Comparison of ENCODE assay signal across 10 mouse cellular contexts in genomic region chr5:86352966-86353365, GRCm38 (mm10). TPM values are rescaled to one million over a fixed set of nuclear protein-coding genes. Genes with fewer than 3 reads are reported as not detected.
DNase-seq lines count a peak whose midpoint lies in the region; ATAC-seq and TF ChIP-seq lines count a peak whose summit lies in the region.
"Had no signal": no experiment of that assay in that cellular context is flagged by ENCODE, and none has a peak within 500 bp of the region (broad histone marks: within the 10 kb centered on the region; RNA-seq: fewer than 3 reads in every experiment).

No protein-coding gene starts in this region.

- TF ChIP-seq CTCF in intestine, postnatal 0 days (IDR thresholded peaks at IDR 0.05; ENCODE audit: low read depth) = peak; percentile 54
- peak; percentile 21; the same call in 1 of the 2 replicates for TF ChIP-seq CTCF in G1E (IDR thresholded peaks at IDR 0.05; ENCODE audit: low read depth, low read length)
- TF ChIP-seq CTCF in brain, embryonic 14.5 days (IDR thresholded peaks at IDR 0.05; ENCODE audit: borderline replicate concordance, extremely low read depth, insufficient read depth, insufficient read length) = peak; percentile 40; the same call in 1 of the 2 replicates

- ATAC-seq in intestine, postnatal 0 days = 0 out of 2 replicates have a peak, but pooled peaks have one; percentile 25
- ATAC-seq in intestine, embryonic 15.5 days = no peak
- ATAC-seq in G1E (ENCODE audit: extremely low read depth, insufficient number of reproducible peaks, low FRiP score, poor library complexity, severe bottlenecking) = peak; percentile 54
- peak; percentile 61 for ATAC-seq in forebrain, embryonic 14.5 days

- no peak overlapping the region for H3K4me3 ChIP-seq in intestine, postnatal 0 days (ENCODE audit: low read depth, low read length)
- H3K4me3 ChIP-seq in intestine, embryonic 15.5 days (replicated peaks) = no peak overlapping the region
- H3K4me3 ChIP-seq in G1E (ENCODE audit: low read depth, low read length) = no peak overlapping the region
- H3K4me3 ChIP-seq in forebrain, embryonic 14.5 days (ENCODE audit: low read depth, low read length) = no peak overlapping the region
- H3K4me3 ChIP-seq: embryonic facial prominence, embryonic 15.5 days; liver, embryonic 15.5 days had no signal

- H3K4me2 ChIP-seq in intestine, postnatal 0 days (replicated peaks; ENCODE audit: low read depth) = no peak overlapping the region
- no peak overlapping the region for H3K4me2 ChIP-seq in intestine, embryonic 15.5 days (replicated peaks)
- no peak overlapping the region for H3K4me2 ChIP-seq in forebrain, embryonic 14.5 days (ENCODE audit: low read length)
- H3K4me2 ChIP-seq: embryonic facial prominence, embryonic 15.5 days; liver, embryonic 15.5 days had no signal

- 22% methylated on average over 7 of the region's 7 CpGs for WGBS in intestine, postnatal 0 days
- 23% methylated on average over 7 of the region's 7 CpGs for WGBS in intestine, embryonic 15.5 days
- WGBS in forebrain, embryonic 14.5 days = 23% methylated on average over 7 of the region's 7 CpGs

- peak; percentile 1 for DNase-seq in G1E (ENCODE audit: low spot score)
- peak; percentile 72 for DNase-seq in brain, embryonic 14.5 days (ENCODE audit: low read depth)
- DNase-seq in forebrain, embryonic 14.5 days (ENCODE audit: low spot score) = peak; percentile 80
- DNase-seq in layer of hippocampus, postnatal 10 days (ENCODE audit: low spot score in 2 of 2) = peak; percentile 28 to 47
- peak; percentile 1 for DNase-seq in yolk sac, embryonic 10.5 days (ENCODE audit: low spot score)
- no peak for DNase-seq in thymus, postnatal 14 days

- H3K27ac ChIP-seq in intestine, postnatal 0 days (ENCODE audit: low read depth, low read length) = no peak overlapping the region
- no peak overlapping the region for H3K27ac ChIP-seq in intestine, embryonic 15.5 days
- H3K27ac ChIP-seq in forebrain, embryonic 14.5 days (ENCODE audit: low read depth, low read length) = no peak overlapping the region
- H3K27ac ChIP-seq: embryonic facial prominence, embryonic 15.5 days; liver, embryonic 15.5 days had no signal

- no peaks in the 10 kb centered on the region for H3K36me3 ChIP-seq in intestine, postnatal 0 days (ENCODE audit: control insufficient read depth, insufficient read depth)
- H3K36me3 ChIP-seq in intestine, embryonic 15.5 days = no peaks in the 10 kb centered on the region
- no peaks in the 10 kb centered on the region for H3K36me3 ChIP-seq in G1E (replicated peaks)
- H3K36me3 ChIP-seq in forebrain, embryonic 14.5 days (ENCODE audit: control insufficient read depth, insufficient read depth, low read length) = no peaks in the 10 kb centered on the region
- H3K36me3 ChIP-seq: embryonic facial prominence, embryonic 15.5 days; liver, embryonic 15.5 days had no signal

- no peaks in the 10 kb centered on the region for H3K4me1 ChIP-seq in intestine, postnatal 0 days (replicated peaks; ENCODE audit: control insufficient read depth, insufficient read depth, low read length)
- no peaks in the 10 kb centered on the region for H3K4me1 ChIP-seq in intestine, embryonic 15.5 days (replicated peaks)
- H3K4me1 ChIP-seq in G1E (ENCODE audit: insufficient read depth, low read depth, low read length) = no peaks in the 10 kb centered on the region
- no peaks in the 10 kb centered on the region for H3K4me1 ChIP-seq in forebrain, embryonic 14.5 days (ENCODE audit: control insufficient read depth, insufficient read depth, low read length)
- H3K4me1 ChIP-seq: embryonic facial prominence, embryonic 15.5 days; liver, embryonic 15.5 days had no signal

- H3K9ac ChIP-seq in intestine, postnatal 0 days (ENCODE audit: low read depth, low read length) = no peak overlapping the region
- H3K9ac ChIP-seq in intestine, embryonic 15.5 days = no peak overlapping the region
- no peak overlapping the region for H3K9ac ChIP-seq in forebrain, embryonic 14.5 days (ENCODE audit: low read length)
- H3K9ac ChIP-seq: embryonic facial prominence, embryonic 15.5 days; liver, embryonic 15.5 days had no signal

- TF ChIP-seq POLR2A in brain, embryonic 14.5 days (IDR thresholded peaks at IDR 0.05; ENCODE audit: borderline replicate concordance, extremely low read depth, insufficient read depth, insufficient read length, poor library complexity, severe bottlenecking) = no peak

- H3K9me3 ChIP-seq in intestine, postnatal 0 days (ENCODE audit: control insufficient read depth) = no peaks in the 10 kb centered on the region
- no peaks in the 10 kb centered on the region for H3K9me3 ChIP-seq in intestine, embryonic 15.5 days
- no peaks in the 10 kb centered on the region for H3K9me3 ChIP-seq in G1E (replicated peaks)
- no peaks in the 10 kb centered on the region for H3K9me3 ChIP-seq in forebrain, embryonic 14.5 days (replicated peaks; ENCODE audit: control insufficient read depth, low read length)
- H3K9me3 ChIP-seq: embryonic facial prominence, embryonic 15.5 days; liver, embryonic 15.5 days had no signal

- H3K27me3 ChIP-seq in intestine, postnatal 0 days (replicated peaks; ENCODE audit: control insufficient read depth, insufficient read depth, low read length) = no peaks in the 10 kb centered on the region
- no peaks in the 10 kb centered on the region for H3K27me3 ChIP-seq in intestine, embryonic 15.5 days (replicated peaks)
- H3K27me3 ChIP-seq in G1E (ENCODE audit: insufficient read depth, low read length) = no peaks in the 10 kb centered on the region
- H3K27me3 ChIP-seq in forebrain, embryonic 14.5 days (replicated peaks; ENCODE audit: control insufficient read depth, insufficient read depth, low read length) = no peaks in the 10 kb centered on the region
- H3K27me3 ChIP-seq: embryonic facial prominence, embryonic 15.5 days; liver, embryonic 15.5 days had no signal

RNA-seq across cellular contexts. Expression of gene Tmprss11d, which starts 20.3 kb away (rescaled TPM):
- not detected in 2 replicates for polyA plus RNA-seq in intestine, postnatal 0 days (2015; fragmentation: Nextera tagmentation; extraction: Ambion mirVana)
- polyA plus RNA-seq in intestine, embryonic 15.5 days (2015; fragmentation: Nextera tagmentation; extraction: Ambion mirVana) = not detected in 2 replicates
- total RNA-seq in G1E (2014; fragmentation: Nextera tagmentation) = not detected in 2 replicates
- 0.11 TPM in 1 of 2 replicates, not detected in the other for total RNA-seq in G1E (2017)
- polyA plus RNA-seq in G1E (2012) = not detected in 2 replicates
- polyA plus RNA-seq in brain, embryonic 14.5 days (2012; rRNA removed) = not detected in 2 replicates
- polyA plus RNA-seq in forebrain, embryonic 14.5 days (2014; fragmentation: Nextera tagmentation; extraction: Ambion mirVana) = not detected in 2 replicates
- not detected for total RNA-seq in layer of hippocampus, postnatal 10 days (2021)
- polyA plus RNA-seq: liver, embryonic 15.5 days had no signal
